Mouse (Mus musculus) fat pad, adult 2 months (tissue): ENCODE results near the gene Zmat5.

Experiments used
- DNase-seq: peaks from one replicate; pipeline ENCODE4 v3.0.0-alpha.2; 2011; ENCODE audit warnings: low read depth, low spot score; ENCODE audit errors: extremely low read depth

Gene Zmat5

DNA sequence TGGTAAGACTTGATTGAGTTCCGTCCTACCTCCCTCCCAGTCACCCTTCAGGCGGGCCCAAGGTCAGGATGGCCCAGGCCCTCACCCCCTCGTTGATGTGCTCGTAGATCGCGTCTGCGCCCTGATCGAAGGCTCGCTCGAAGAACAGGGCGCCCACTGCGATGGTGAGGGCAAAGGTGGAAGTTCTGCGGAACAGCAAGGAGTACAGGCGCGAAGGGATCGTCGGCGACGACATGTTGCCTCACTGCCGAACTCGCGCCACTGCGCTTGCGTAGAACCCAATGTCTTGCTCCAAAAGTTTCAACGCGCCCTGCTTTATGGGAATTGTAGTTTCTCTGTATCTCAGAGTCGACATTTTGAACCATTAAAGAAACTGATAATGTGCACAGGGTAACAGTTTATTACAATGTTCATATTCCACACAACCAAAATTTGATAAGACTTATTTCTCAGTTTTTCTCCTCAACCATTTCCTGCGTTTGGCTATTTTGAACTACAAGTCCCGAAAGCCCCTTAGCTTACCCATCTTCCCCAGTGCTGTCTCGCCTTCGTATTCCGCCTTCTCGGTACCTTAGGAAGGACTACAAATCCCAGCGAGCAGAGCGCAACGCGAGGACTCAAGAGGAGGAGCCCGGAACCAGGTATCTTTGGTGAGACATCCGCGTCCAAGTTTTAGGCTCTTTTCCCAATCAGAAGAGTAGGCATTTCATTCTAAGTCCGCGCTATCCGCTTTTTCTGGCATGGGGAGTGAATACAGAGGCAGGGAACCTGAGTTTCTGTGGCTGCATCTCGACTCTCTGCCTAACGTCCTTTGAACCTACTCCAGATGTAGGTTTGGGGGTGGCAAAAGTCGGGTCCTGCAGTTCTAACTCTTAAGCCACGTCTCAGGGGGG lies at the start of gene Zmat5, which contains the start of gene Uqcr10:
Gene Zmat5, plus strand, starts transcription at position 607 of the 893 bp plus-strand sequence.
Gene Uqcr10, minus strand, starts transcription at position 271 of the 893 bp plus-strand sequence.
- peak; percentile 92 for DNase-seq

- no peak for DNase-seq
Measured at GRCm38 (mm10) chr11:4659818-4660217, 44.7 kb upstream of the Zmat5 start.

GRCm38 (mm10) chr11:4660309-4661025 lies 44.0 kb upstream of the Zmat5 start:
- no peak for DNase-seq

DNA sequence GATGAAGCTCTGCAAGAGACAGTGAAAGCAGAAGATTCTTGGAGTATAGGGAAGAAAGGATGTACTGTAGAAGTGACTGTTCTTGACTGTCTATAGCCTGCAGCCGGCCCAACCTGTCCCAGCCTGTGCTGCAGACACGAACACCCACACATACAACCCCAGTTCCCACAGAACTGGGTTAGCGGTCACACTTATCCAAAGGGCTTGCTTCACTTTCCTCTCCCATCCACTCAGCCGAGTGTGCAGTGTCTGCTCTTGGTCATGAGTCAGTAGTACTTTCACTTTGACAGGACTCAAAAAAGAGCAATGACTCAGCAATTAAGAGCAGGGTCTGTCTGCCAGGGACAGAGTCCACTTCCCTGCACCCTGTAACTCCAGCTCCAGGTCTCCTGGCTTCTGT lies 43.2 kb upstream of the Zmat5 start:
- DNase-seq: peak; percentile 85

GRCm38 (mm10) chr11:4661871-4662495 lies 42.5 kb upstream of the Zmat5 start:
- peak; percentile 79 for DNase-seq

DNA sequence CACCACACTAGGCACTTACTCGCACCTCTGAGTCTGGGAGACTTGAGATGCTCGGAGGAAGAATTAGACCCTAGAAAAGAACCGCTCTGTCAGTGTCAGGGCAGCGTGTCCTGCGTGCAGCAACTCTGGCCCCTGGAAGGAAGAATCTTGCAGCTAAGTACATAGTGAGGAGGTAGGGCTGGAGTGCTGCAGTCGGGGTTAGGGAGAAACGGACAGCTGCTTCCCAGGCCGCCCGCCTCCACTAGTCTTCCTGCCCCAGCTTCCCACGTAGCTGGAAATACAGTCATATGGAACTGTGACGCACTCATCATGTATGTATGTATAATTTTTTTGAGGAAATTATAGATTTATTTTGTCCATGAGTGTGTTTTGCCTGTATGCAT lies 42.0 kb upstream of the Zmat5 start:
- DNase-seq: no peak

DNA sequence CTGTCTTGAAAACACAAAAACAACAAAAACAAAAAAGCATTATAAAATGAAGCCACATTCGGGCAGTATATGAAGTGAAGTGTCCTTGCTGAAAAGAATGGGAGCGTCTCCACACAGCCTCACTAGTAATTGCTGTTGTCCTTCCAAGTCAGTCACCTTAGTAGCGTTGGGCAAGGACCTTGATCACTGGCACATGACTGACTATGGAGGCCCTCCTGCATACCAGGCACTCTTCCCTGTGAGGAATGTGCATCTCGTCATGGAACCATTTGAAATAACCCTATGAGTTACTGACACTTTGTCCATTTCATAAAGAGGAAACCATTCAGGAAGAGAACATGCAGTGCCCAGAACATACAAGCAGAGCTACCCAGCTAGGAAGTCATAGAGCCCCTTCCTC lies 32.7 kb upstream of the Zmat5 start:
- no peak for DNase-seq

- DNase-seq: no peak
Measured at GRCm38 (mm10) chr11:4674593-4674992, 29.9 kb upstream of the Zmat5 start.

DNA sequence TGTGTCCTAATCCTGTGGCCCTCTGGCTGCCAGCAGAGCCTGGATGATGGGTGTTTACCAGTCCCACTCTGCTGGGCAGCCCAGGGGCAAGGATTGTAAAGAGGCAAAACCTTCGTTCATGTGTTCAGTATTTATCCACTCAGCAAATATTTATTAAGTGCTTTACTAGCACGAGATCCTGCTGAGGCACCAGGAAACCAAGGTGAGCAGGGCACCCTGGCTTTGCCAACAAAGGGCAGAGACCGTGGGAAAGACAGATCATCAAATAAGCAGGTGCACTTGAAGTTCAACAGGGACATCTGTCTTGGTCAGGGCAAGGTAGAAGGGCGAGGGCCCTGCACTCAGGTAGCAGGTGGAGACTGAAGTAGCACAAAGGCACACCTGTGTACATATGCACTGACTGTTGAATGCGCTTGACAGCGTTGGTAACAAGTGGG lies 29.3 kb upstream of the Zmat5 start:
- no peak for DNase-seq

GRCm38 (mm10) chr11:4675693-4676092 lies 28.8 kb upstream of the Zmat5 start:
- DNase-seq: no peak

DNA sequence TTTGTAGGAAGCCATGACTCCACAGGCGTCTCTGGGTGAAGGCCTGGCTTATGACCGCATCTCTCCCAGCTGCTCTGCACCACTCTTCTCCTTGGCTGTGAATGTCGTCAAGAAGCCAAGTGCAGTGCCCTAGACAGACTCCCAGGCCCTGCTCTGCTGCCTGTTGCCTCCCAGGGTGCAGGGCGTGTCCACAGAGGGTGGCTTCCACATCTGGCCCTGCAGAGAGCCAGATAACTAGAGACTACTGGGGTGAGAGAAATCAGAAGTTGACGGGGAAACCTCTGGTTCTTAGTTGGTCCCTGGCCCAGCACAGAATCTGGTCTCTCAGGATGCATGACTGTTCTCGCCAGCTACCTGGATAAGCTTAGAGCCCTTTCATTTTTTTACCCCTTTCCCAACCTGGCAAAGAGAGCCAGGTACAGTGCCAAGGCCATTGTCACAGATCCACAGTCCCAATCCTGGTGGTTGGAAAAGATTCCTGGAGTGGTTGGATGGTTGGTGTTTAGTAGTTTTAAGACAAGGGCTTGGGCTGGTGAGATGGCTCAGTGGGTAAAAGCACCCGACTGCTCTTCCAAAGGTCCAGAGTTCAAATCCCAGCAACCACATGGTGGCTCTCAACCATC lies 27.1 kb upstream of the Zmat5 start:
- no peak for DNase-seq

DNA sequence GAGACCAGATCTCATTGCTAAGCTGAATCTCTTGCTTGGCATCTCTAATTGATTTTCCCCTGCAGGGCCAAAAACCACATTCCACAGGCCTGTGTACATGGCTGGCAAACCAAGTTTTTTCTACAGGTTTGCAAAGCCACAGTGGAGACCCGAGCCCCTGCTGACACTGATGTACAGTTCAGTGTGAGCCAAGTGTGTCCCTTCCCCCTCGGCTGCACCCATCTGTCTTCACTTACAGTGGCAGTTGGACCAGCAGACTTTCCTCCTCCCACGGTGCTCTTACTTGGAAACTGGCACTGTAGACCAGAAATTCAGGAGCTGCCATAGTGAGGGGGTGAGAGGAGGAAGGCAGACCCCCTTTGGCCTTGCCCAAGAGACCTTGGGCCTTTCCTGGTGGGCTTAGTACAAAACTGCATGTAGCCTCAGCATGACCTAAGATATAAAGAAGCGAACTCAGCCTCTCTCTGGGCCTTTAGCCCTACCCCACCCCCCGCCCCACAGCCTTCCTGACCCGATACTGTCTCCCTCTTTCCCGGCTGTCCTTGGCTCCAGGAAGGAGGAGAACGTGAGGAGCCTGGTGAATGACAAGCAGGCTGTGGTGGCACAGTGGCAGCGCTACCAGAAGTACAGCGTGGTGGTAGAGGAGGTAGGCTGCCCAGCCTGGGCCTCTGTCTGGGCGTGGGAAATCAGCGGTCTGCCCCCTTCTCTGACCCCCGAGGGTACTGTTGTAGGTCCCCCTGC lies 25.6 kb upstream of the Zmat5 start:
- no peak for DNase-seq

DNA sequence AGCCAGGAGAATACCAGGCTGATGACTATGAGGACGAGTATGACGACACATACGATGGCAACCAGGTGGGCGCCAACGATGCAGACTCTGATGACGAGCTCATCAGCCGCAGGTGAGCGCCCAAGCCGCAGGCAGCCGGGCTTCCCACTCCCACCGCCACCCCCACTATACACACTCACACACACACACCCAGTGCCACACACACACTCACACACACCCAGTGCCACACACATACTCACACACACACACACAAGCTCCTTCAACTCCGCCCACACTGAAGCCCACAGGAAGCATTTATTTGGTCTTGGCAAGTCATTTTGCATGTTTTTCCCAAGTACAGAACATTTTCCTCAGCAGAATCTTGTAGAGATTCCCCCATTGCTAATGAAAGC lies 25.0 kb upstream of the Zmat5 start:
- no peak for DNase-seq

GRCm38 (mm10) chr11:4680126-4680525 lies 24.4 kb upstream of the Zmat5 start:
- DNase-seq: no peak

DNA sequence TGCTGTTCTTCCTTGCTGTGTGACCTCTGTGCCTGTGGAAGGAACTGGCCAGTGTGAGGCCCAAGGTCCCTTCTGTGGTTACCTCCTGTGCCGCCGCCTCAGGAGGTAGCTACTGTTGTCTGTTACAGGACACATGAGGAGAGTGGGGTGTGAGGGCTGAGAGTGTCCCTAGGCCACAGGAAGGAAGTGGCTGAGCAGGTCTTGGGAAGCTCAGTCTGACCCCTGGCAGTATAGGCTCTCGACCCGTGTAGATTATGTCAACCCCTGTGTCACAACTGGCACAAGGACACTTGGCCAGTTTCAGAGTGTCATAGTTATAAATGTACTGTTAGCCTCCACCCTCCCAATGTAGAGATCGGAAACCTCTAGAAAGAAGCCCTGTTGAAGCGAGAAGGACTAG lies 21.0 kb upstream of the Zmat5 start:
- DNase-seq: no peak

DNA sequence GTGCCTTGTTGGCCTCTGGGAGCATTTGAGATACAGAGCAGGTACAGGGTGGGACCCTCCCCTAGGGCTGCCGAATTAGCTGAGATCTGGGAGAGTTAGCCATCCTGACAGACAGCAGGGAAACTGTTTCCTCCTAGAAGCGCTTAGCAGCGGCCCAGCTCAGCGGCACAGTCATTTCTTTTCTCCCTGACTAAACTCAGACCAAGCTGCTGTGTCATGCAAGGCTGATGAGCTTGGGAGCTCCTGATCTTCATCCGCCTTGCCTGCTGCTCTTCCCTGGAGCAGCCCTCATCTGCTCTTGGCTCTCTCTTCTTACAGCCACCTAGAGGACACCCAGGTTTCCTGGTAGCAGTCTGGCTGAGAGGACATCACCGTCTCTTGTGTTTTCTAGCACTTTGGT lies 20.3 kb upstream of the Zmat5 start:
- DNase-seq: no peak

GRCm38 (mm10) chr11:4685071-4685470 lies 19.4 kb upstream of the Zmat5 start:
- DNase-seq: no peak

DNA sequence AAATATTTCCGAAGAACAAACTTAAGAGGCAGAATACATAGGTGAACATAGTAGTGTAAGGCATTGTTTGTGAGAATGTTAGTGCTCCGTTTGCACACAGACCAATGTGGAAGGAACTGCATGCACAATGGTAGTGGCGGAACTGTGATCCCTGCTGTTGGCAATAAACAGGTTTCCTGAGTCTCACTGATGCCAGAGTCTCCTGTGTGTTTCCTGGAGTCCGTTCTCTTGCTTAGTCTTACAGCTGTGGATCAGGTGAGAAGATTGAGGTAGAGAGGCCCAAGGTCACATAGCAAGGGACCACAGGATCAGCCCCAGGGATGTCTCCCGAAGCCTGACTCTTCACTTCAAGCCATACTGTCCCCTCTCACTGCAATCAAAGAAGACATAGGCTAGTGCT lies 19.0 kb upstream of the Zmat5 start:
- DNase-seq: no peak

DNA sequence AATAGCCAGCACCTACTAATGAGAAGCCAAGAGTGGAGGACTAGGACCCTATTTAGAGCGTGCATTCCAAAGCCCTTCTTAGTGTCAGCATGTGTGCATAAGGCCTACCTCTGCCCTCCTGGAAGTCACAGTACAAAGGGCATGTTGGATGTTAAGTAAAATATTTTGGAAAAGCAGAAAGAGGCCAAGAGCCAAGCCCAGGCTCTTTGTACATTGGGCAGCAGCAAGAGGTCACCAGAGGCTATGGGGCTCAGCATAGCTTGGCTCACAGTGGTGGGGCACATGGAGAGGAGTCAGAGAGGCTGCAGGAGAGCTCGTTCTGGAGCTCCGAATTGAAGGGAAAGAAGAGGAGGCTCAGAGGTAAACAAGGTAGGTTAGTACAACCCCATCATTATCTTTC lies 17.5 kb upstream of the Zmat5 start:
- DNase-seq: no peak

DNA sequence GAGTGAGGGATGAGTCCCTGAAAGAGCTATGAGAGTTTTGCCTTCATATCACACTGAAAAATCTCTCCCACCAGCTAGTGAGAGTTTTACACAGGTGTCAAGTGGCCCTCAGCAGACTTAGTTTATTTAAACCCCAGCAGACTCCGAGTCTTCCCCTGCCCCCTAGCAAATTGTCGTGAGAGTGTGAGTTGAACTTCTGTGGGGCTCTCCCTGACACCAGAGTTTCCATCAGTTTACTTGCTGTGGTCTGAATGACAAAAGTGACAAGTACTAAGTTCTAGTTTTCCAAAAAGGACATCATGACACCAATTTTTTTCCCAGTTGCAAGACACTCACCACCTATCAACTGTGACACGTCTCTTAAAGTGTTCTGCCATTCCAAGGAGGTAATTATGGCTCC lies 16.6 kb upstream of the Zmat5 start:
- DNase-seq: no peak
